ENCODE assay signal across 9 mouse cellular contexts in the genomic region with DNA sequence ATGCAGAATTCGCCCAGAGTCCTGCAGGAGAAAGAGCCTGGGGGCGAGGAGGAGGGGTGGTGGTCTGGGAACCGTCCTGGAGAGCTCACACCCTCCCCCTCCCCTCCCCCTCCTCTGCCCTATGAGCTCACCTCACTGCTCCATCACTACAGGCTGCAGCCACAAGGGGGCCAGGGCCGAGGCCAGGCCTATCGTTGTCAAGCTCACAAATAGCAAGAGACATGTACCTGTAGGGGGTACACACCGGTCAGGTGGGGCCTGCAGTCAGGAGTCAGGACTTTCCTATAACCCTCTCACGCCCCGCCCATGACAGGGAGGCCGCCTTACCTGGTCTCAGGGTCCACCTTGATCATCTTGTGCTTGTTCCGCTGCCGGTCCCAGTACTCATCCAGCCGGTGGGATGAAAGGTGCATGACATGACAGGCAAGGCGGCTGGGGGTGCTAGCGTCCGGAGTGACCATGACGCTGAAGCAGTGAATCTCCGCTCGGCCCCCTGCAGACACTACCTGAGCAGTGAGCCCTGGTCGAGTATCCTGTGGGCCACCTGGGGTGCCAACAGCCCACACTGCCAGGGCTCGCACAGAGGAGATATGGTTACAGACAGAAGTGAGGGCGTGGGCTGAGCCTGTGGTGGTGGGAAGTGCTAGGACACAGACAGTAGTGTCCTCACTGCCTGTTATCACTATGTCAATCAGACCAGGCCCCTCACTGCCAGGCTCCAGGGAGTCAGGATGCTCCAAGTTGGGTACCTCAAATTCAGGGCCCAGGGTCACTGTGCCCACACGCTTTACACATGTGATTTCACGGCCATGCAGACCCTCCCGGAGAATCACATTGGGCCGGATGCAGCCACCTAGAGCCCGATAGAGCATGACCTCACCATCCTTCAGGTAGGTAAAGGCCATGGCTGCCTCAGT. TPM values are rescaled to one million over a fixed set of nuclear protein-coding genes. Genes with fewer than 3 reads are reported as not detected.
DNase-seq lines count a peak whose midpoint lies in the region; ATAC-seq lines count a peak whose summit lies in the region.
"Had no signal": no experiment of that assay in that cellular context is flagged by ENCODE, and none has a peak within 500 bp of the region (broad histone marks: within the 10 kb centered on the region; RNA-seq: fewer than 3 reads in every experiment).

No protein-coding gene starts in this region.

- intact Hi-C loops in heart, postnatal 10 days (cut with DNase I): no loop called here

- H3K4me3 ChIP-seq in forebrain, embryonic 13.5 days: no peak overlapping the region
- no peak overlapping the region for H3K4me3 ChIP-seq in limb, embryonic 11.5 days (ENCODE audit: low read depth, low read length)
- no peak overlapping the region for H3K4me3 ChIP-seq in neural tube, embryonic 13.5 days
- H3K4me3 ChIP-seq: liver, embryonic 15.5 days had no signal

- H3K36me3 ChIP-seq in forebrain, embryonic 13.5 days (ENCODE audit: poor library complexity, severe bottlenecking): peaks cover 59% of the 10 kb centered on the region
- peaks cover 24% of the 10 kb centered on the region for H3K36me3 ChIP-seq in limb, embryonic 11.5 days (ENCODE audit: control insufficient read depth, insufficient read depth, low read length)
- peaks cover 61% of the 10 kb centered on the region for H3K36me3 ChIP-seq in neural tube, embryonic 13.5 days

- H3K9me3 ChIP-seq in forebrain, embryonic 13.5 days (replicated peaks): no peaks in the 10 kb centered on the region
- no peaks in the 10 kb centered on the region for H3K9me3 ChIP-seq in limb, embryonic 11.5 days (ENCODE audit: control insufficient read depth, low read length)
- no peaks in the 10 kb centered on the region for H3K9me3 ChIP-seq in neural tube, embryonic 13.5 days
- H3K9me3 ChIP-seq: liver, embryonic 15.5 days had no signal

- H3K27ac ChIP-seq in forebrain, embryonic 13.5 days: no peak overlapping the region
- H3K27ac ChIP-seq in limb, embryonic 11.5 days (replicated peaks; ENCODE audit: low read depth, low read length): no peak overlapping the region
- H3K27ac ChIP-seq in neural tube, embryonic 13.5 days (replicated peaks): 0 out of 2 replicates have a peak overlapping the region, but pooled peaks have one; percentile 33
- H3K27ac ChIP-seq: liver, embryonic 15.5 days had no signal

- peak overlapping the region; percentile 8 for H3K4me2 ChIP-seq in forebrain, embryonic 13.5 days
- H3K4me2 ChIP-seq in limb, embryonic 11.5 days (ENCODE audit: low read depth, severe bottlenecking): no peak overlapping the region
- H3K4me2 ChIP-seq in neural tube, embryonic 13.5 days: peak overlapping the region; percentile 95; the same call in 1 of the 2 replicates
- H3K4me2 ChIP-seq: liver, embryonic 15.5 days had no signal

- WGBS in forebrain, embryonic 13.5 days: 52% methylated on average over 24 of the region's 26 CpGs
- WGBS in limb, embryonic 11.5 days: 57% methylated on average over 26 of the region's 26 CpGs
- WGBS in neural tube, embryonic 13.5 days: 53% methylated on average over 26 of the region's 26 CpGs

- peaks cover 64% of the 10 kb centered on the region for H3K4me1 ChIP-seq in forebrain, embryonic 13.5 days
- peaks cover 25% of the 10 kb centered on the region for H3K4me1 ChIP-seq in limb, embryonic 11.5 days (ENCODE audit: control insufficient read depth, insufficient read depth, low read length)
- H3K4me1 ChIP-seq in neural tube, embryonic 13.5 days (replicated peaks): peaks cover 73% of the 10 kb centered on the region

- peak; percentile 63 to 79 for DNase-seq in heart, postnatal 10 days
- no peak for DNase-seq in heart, adult 18-20 months
- peak; percentile 75 to 78 for DNase-seq in B cell, adult 2 months
- DNase-seq in adrenal gland, adult 2 months: peak; percentile 52
- DNase-seq in limb, embryonic 11.5 days (ENCODE audit: low spot score): peak; percentile 83
- no peak for DNase-seq in layer of hippocampus, adult 9-10 months (ENCODE audit: low spot score)

- no peaks in the 10 kb centered on the region for H3K27me3 ChIP-seq in forebrain, embryonic 13.5 days
- H3K27me3 ChIP-seq in limb, embryonic 11.5 days (ENCODE audit: control insufficient read depth, insufficient read depth, low read length): no peaks in the 10 kb centered on the region
- no peaks in the 10 kb centered on the region for H3K27me3 ChIP-seq in neural tube, embryonic 13.5 days
- H3K27me3 ChIP-seq: liver, embryonic 15.5 days had no signal

- H3K9ac ChIP-seq in forebrain, embryonic 13.5 days: 0 out of 2 replicates have a peak overlapping the region, but pooled peaks have one; percentile 19
- no peak overlapping the region for H3K9ac ChIP-seq in limb, embryonic 11.5 days (ENCODE audit: low read length)
- H3K9ac ChIP-seq in neural tube, embryonic 13.5 days: peak overlapping the region; percentile 45; the same call in 1 of the 2 replicates
- H3K9ac ChIP-seq: liver, embryonic 15.5 days had no signal

- ATAC-seq in forebrain, embryonic 13.5 days: no peak
- ATAC-seq in limb, embryonic 11.5 days (ENCODE audit: insufficient number of reproducible peaks, low FRiP score, low TSS enrichment, low read depth): no peak
- no peak for ATAC-seq in neural tube, embryonic 13.5 days (ENCODE audit: low read depth)

RNA-seq across cellular contexts. Expression of gene Dalrd3, which starts 4.3 kb away (rescaled TPM):
- 10 to 100 TPM; 21.0 TPM for total RNA-seq in heart, postnatal 10 days (2021)
- total RNA-seq in heart, adult 18-20 months (2021): 10 to 100 TPM; 21.3 to 21.9 TPM
- total RNA-seq in adrenal gland, adult 2 months (2021): 10 to 100 TPM; 67.2 to 70.7 TPM
- polyA plus RNA-seq in adrenal gland, adult 2 months (2012; rRNA removed): 325 and 372 TPM in 2 replicates
- 230 and 246 TPM in 2 replicates for polyA plus RNA-seq in forebrain, embryonic 13.5 days (2015; fragmentation: Nextera tagmentation; extraction: Ambion mirVana)
- polyA plus RNA-seq in limb, embryonic 11.5 days (2014; fragmentation: Nextera tagmentation; extraction: Ambion mirVana): 183 and 195 TPM in 2 replicates
- polyA plus RNA-seq in neural tube, embryonic 13.5 days (2015; fragmentation: Nextera tagmentation; extraction: Ambion mirVana): 267 and 294 TPM in 2 replicates

RNA-seq across cellular contexts. Expression of gene Wdr6, which starts 4.5 kb away (rescaled TPM):
- 10 to 100 TPM; 30.2 to 36.4 TPM for total RNA-seq in heart, postnatal 10 days (2021)
- total RNA-seq in heart, adult 18-20 months (2021): 10 to 100 TPM; 10.9 to 12.6 TPM
- total RNA-seq in adrenal gland, adult 2 months (2021): 100 to 1,000 TPM in 1 of 2 experiments, 10 to 100 TPM in 1; 91.5 to 126 TPM
- 132 and 151 TPM in 2 replicates for polyA plus RNA-seq in adrenal gland, adult 2 months (2012; rRNA removed)
- 203 and 256 TPM in 2 replicates for polyA plus RNA-seq in forebrain, embryonic 13.5 days (2015; fragmentation: Nextera tagmentation; extraction: Ambion mirVana)
- 152 and 167 TPM in 2 replicates for polyA plus RNA-seq in limb, embryonic 11.5 days (2014; fragmentation: Nextera tagmentation; extraction: Ambion mirVana)
- polyA plus RNA-seq in neural tube, embryonic 13.5 days (2015; fragmentation: Nextera tagmentation; extraction: Ambion mirVana): 254 and 259 TPM in 2 replicates

RNA-seq across cellular contexts. Expression of gene Ndufaf3, which starts 6.8 kb away (rescaled TPM):
- total RNA-seq in heart, postnatal 10 days (2021): 10 to 100 TPM; 54.5 to 58.6 TPM
- total RNA-seq in heart, adult 18-20 months (2021): 10 to 100 TPM; 67.0 to 72.6 TPM
- total RNA-seq in adrenal gland, adult 2 months (2021): 10 to 100 TPM; 60.7 to 68.7 TPM
- polyA plus RNA-seq in adrenal gland, adult 2 months (2012; rRNA removed): 76.7 and 98.4 TPM in 2 replicates
- 64.8 and 70.4 TPM in 2 replicates for polyA plus RNA-seq in forebrain, embryonic 13.5 days (2015; fragmentation: Nextera tagmentation; extraction: Ambion mirVana)
- 44.3 and 47.5 TPM in 2 replicates for polyA plus RNA-seq in limb, embryonic 11.5 days (2014; fragmentation: Nextera tagmentation; extraction: Ambion mirVana)
- 68.0 and 80.2 TPM in 2 replicates for polyA plus RNA-seq in neural tube, embryonic 13.5 days (2015; fragmentation: Nextera tagmentation; extraction: Ambion mirVana)

RNA-seq across cellular contexts. Expression of gene Impdh2, which starts 13.9 kb away (rescaled TPM):
- total RNA-seq in heart, postnatal 10 days (2021): 10 to 100 TPM; 62.3 to 70.0 TPM
- total RNA-seq in heart, adult 18-20 months (2021): 10 to 100 TPM; 48.3 to 49.7 TPM
- total RNA-seq in adrenal gland, adult 2 months (2021): 100 to 1,000 TPM in 1 of 2 experiments, 10 to 100 TPM in 1; 75.6 to 123 TPM
- polyA plus RNA-seq in adrenal gland, adult 2 months (2012; rRNA removed): 93.8 and 121 TPM in 2 replicates
- polyA plus RNA-seq in forebrain, embryonic 13.5 days (2015; fragmentation: Nextera tagmentation; extraction: Ambion mirVana): 135 and 143 TPM in 2 replicates
- 237 and 247 TPM in 2 replicates for polyA plus RNA-seq in limb, embryonic 11.5 days (2014; fragmentation: Nextera tagmentation; extraction: Ambion mirVana)
- polyA plus RNA-seq in neural tube, embryonic 13.5 days (2015; fragmentation: Nextera tagmentation; extraction: Ambion mirVana): 109 and 112 TPM in 2 replicates

RNA-seq across cellular contexts. Expression of gene P4htm, which starts 23.4 kb away (rescaled TPM):
- 10 to 100 TPM; 12.7 to 15.1 TPM for total RNA-seq in heart, postnatal 10 days (2021)
- total RNA-seq in heart, adult 18-20 months (2021): 10 to 100 TPM; 12.6 to 14.0 TPM
- total RNA-seq in adrenal gland, adult 2 months (2021): 1 to 10 TPM; 7.1 to 8.3 TPM
- polyA plus RNA-seq in adrenal gland, adult 2 months (2012; rRNA removed): 14.7 and 17.2 TPM in 2 replicates
- polyA plus RNA-seq in forebrain, embryonic 13.5 days (2015; fragmentation: Nextera tagmentation; extraction: Ambion mirVana): 16.6 and 18.7 TPM in 2 replicates
- 6.7 and 7.2 TPM in 2 replicates for polyA plus RNA-seq in limb, embryonic 11.5 days (2014; fragmentation: Nextera tagmentation; extraction: Ambion mirVana)
- polyA plus RNA-seq in neural tube, embryonic 13.5 days (2015; fragmentation: Nextera tagmentation; extraction: Ambion mirVana): 29.5 and 30.7 TPM in 2 replicates

Comparison
In these comparisons a context has a peak if more than half of its experiments do, and no peak if none do; other contexts are left out.
1. DNase-seq: peak in heart, postnatal 10 days (2 of 2), B cell, adult 2 months (2 of 2), adrenal gland, adult 2 months (single experiment) and limb, embryonic 11.5 days (single experiment); none in heart, adult 18-20 months (0 of 2) and layer of hippocampus, adult 9-10 months (single experiment).